Mouse (Mus musculus): ENCODE data around the gene Eif4b. TPM values are rescaled to one million over a fixed set of nuclear protein-coding genes. Genes with fewer than 3 reads are reported as not detected.
"Not testable (repeated sequence)": the region's sequence is repeated elsewhere in the genome, so short reads cannot be mapped to it uniquely, and the experiment has no call there.

Eif4b gene
- total RNA-seq, 2 experiments from 2014 or later = 328 to 549 TPM

GRCm38 (mm10) chr15:102074070-102074731, 628 bp downstream of the Eif4b start:
- peak; percentile 52 for ATAC-seq (replicated peaks; ENCODE audit: low FRiP score, low TSS enrichment, poor library complexity, severe bottlenecking)

- ATAC-seq (replicated peaks; ENCODE audit: low FRiP score, low TSS enrichment, poor library complexity, severe bottlenecking) = no peak
Observed at GRCm38 (mm10) chr15:102074876-102075585, 1.5 kb downstream of the Eif4b start.

DNA sequence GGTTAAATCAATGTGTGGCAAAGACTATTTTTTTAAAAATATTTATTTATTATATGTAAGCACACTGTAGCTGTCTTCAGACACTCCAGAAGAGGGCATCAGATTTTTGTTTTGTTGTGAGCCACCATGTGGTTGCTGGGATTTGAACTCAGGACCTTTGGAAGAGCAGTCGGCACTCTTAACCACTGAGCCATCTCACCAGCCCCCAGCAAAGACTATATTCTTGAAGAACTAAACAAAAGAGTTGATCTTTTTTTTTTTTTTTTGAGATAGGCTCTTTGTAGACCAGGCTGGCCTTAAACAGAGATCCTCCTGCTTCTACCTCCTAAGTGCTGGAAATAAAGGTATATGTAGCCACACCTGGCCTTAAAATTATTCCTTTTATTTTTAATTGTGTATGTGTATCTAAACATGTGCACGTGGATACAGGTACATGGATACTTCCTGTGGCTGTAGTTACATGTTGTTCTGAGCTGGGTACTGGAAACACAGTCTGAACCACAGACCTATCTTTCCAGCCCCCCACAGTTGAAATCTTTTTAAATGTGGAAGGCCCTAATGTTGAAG, 3.6 kb downstream of the Eif4b start:
- no peak for ATAC-seq (replicated peaks; ENCODE audit: low FRiP score, low TSS enrichment, poor library complexity, severe bottlenecking)

DNA sequence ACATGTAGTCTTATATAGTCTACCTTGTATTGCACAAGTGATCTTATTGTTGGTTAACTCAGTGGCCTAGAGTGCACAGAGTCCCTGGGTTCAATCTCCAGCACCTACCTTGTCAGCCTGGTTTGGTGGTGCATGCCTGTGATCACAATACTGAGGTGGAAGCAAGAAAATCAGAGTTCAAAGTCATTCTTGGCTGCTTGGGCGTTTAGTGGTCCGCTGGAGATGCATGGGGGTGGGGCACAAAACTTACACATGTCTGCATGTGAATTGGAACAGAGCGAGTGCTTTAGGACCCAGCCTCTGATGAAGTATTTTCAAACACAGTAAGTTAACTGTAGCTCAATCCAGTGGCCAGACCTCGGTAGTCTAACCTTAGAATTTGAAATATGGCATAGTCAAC, 5.6 kb downstream of the Eif4b start:
- ATAC-seq (replicated peaks; ENCODE audit: low FRiP score, low TSS enrichment, poor library complexity, severe bottlenecking) = no peak

DNA sequence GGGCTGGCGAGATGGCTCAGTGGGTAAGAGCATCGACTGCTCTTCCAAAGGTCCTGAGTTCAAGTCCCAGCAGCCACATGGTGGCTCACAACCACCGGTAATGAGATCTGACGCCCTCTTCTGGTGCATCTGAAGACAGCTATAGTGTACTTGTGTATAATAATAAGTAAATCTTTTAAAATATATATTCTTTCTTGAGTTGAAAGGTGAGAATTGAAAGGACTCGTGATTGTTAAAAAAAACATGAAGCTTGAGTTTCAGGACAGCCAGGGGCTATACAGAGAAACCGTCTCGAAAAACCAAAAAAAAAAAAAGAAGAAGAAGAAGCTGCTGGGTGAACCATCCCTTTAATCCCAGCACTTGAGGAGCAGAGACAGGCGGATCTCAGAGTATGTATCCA, 6.4 kb downstream of the Eif4b start:
- ATAC-seq (replicated peaks; ENCODE audit: low FRiP score, low TSS enrichment, poor library complexity, severe bottlenecking) = not testable (repeated sequence)

DNA sequence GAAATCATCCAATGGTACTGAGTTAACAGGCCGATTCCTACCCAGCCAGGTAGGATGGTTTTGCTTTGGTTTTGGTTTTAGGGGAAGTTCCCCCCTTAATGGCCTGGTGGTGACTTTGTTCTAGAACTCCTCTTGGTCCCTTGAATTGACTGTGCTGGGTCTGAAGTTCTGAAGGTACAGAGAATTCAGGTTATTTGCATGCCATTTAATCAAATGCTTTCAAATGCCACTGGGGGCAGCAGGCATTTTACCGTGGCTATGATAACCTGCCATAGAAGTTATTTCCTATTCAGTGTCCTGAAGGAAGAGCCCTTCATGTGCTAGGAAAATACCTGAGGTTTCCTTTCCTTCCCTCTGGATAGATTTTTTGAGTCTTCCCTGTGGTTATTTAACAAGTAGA, 6.9 kb downstream of the Eif4b start:
- peak; percentile 38; the same call in 1 of the 2 replicates for ATAC-seq (replicated peaks; ENCODE audit: low FRiP score, low TSS enrichment, poor library complexity, severe bottlenecking)

GRCm38 (mm10) chr15:102082148-102082547, 8.6 kb downstream of the Eif4b start:
- ATAC-seq (replicated peaks; ENCODE audit: low FRiP score, low TSS enrichment, poor library complexity, severe bottlenecking) = no peak

- ATAC-seq (replicated peaks; ENCODE audit: low FRiP score, low TSS enrichment, poor library complexity, severe bottlenecking) = no peak
Observed at GRCm38 (mm10) chr15:102083028-102083427, 9.5 kb downstream of the Eif4b start.

- ATAC-seq (replicated peaks; ENCODE audit: low FRiP score, low TSS enrichment, poor library complexity, severe bottlenecking) = no peak
Observed at GRCm38 (mm10) chr15:102089914-102090585, 16.5 kb downstream of the Eif4b start.

DNA sequence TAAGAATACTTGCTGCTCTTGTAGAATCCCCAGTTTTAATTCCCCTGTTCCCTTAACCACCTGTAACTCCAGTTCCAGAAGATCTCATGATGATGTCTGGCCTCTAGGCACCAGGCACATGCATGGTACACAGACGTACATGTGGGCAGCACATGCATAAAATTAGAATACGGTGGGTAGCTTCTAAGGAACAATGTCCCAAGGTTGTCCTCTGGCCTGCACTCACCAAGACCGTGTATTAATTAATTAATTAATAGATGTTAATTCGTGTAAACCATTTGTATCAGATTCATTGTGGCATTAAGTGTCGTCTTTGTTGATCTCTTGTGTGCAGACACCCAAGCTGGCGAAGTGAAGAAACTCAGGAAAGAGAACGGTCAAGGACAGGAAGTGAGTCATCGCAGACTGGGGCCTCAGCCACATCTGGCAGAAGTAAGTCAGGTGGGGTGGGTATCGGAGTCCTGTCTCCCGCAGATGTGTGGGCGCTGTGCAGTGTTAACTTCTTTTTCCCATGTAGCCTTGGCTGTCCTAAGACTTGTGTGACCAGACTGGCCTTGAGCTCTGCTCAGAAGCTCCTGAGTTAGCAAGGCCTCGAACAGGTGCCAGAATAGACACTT, 17.6 kb downstream of the Eif4b start:
- ATAC-seq (replicated peaks; ENCODE audit: low FRiP score, low TSS enrichment, poor library complexity, severe bottlenecking) = 0 out of 2 replicates have a peak, but pooled peaks have one; percentile 23

DNA sequence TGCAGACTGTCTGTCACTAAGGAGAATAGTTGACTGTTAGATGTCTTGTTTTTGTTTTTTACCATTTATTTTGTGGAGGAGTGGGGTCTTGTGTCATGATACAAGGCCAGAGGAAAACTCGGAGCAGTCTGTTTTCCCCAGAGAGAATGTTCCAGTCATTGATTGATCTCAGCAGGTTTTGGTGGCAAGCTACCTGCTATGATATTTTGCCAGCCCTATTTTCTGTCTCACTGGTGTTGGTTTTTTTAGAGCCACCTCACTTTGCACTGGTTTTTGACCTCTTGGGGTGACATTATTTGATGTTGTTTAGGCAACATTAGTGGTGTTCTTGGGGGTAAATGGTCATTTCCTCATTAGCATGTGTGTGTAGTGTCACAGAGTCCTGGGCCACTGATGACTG, 18.1 kb downstream of the Eif4b start:
- no peak for ATAC-seq (replicated peaks; ENCODE audit: low FRiP score, low TSS enrichment, poor library complexity, severe bottlenecking)

DNA sequence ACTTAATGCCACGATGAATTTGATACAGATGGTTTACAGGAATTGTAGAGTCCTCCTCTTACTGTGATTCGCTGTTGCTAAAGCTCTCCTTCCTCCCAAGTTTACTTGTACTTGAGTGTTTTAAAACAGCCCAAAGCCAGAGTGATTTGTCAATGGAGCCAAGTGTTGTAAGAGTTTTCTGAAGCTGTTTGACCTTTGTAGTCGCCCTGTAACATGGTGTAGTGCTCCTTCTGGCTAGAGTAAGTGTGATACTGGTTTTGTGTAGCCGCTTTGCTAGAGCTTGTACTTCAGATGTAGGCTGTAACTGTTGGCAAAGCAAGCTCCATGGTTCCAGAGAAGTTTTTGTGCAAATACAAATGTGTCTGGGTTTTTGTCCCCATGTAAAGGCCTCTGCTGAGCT, 18.6 kb downstream of the Eif4b start:
- ATAC-seq (replicated peaks; ENCODE audit: low FRiP score, low TSS enrichment, poor library complexity, severe bottlenecking) = no peak

DNA sequence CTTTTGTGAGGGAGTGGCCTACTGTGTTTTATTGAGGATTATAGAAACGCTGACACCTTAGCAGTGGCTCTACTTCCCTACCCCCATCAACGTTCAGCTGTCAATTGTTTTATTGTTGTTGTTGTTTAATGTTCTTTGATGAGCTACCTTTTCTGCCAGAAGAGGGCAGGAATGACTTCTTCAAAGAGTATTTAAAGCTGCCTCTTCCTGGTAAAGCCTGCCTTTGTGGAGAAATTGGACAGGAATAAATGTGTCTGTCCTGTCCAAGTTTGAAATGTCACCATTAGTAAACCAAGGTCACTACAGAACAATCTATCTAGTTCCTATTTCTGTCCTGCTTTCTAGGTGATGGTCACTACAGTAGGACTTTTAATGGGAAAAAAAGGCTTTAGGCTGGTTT, 20.6 kb downstream of the Eif4b start:
- no peak for ATAC-seq (replicated peaks; ENCODE audit: low FRiP score, low TSS enrichment, poor library complexity, severe bottlenecking)

DNA sequence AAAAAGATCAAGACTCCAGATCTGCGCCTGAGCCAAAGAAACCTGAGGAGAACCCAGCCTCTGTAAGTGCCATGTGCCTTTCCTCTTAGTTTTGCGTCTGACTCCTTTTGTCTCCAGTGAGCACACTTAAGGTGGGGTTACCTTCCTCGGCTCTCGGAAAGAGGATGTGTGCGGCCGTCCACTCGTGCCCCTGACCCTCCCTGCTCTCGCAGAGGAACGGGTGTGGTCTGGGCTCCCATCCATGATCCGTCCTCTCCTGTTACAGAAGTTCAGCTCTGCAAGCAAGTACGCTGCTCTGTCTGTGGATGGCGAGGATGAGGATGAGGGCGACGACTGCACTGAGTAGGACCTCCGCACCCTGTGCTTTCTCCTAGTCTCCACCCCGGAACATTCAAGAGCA, 21.4 kb downstream of the Eif4b start:
- no peak for ATAC-seq (replicated peaks; ENCODE audit: low FRiP score, low TSS enrichment, poor library complexity, severe bottlenecking)

DNA sequence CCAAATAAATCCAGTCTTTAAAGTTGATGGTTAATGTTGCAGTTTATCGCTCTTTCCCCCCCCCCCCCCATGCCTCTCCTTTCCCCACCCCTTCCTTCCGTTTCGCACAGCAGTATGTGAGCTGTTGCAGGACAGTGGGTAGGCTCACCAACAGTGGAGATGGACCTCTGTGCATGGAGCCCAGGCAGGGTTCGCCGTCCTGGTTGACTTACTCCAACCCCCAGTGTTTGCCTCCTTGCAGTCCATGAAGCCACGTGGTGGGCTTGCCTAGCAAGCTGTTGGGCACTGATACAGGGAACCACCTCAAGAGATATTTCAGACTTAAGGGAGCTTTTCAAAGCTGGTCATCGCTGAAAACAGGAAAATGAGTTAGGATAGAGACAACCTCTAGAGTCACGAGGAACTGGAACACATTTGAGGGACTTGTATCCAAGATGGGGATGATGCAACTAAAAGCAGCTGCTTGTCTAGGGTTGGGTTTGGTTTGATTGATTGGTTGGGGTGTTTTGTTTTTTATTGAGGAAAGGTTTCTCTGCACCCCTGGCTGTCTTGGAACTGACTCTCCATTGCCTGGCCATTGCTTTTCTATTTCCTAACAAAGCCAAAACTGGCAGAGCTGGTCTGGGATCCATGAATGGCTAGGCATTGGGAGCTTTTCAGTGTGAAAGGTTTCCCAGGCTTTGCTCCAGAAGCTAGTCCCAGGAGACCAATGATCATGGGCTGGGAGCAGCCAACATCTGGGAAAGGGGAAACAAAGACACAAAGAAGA, 23.8 kb downstream of the Eif4b start:
- no peak for ATAC-seq (replicated peaks; ENCODE audit: low FRiP score, low TSS enrichment, poor library complexity, severe bottlenecking)

GRCm38 (mm10) chr15:102097991-102098555, 24.5 kb downstream of the Eif4b start:
- ATAC-seq (replicated peaks; ENCODE audit: low FRiP score, low TSS enrichment, poor library complexity, severe bottlenecking) = no peak

GRCm38 (mm10) chr15:102099260-102099659, 25.7 kb downstream of the Eif4b start:
- no peak for ATAC-seq (replicated peaks; ENCODE audit: low FRiP score, low TSS enrichment, poor library complexity, severe bottlenecking)

GRCm38 (mm10) chr15:102099771-102100160, 26.2 kb downstream of the Eif4b start:
- no peak for ATAC-seq (replicated peaks; ENCODE audit: low FRiP score, low TSS enrichment, poor library complexity, severe bottlenecking)
